ENCODE assay signal across 29 mouse cellular contexts in genomic region chr7:139101286-139101804, GRCm38 (mm10). TPM values are rescaled to one million over a fixed set of nuclear protein-coding genes. Genes with fewer than 3 reads are reported as not detected.
DNase-seq lines count a peak whose midpoint lies in the region; ATAC-seq lines count a peak whose summit lies in the region.
"Had no signal": no experiment of that assay in that cellular context is flagged by ENCODE, and none has a peak within 500 bp of the region (broad histone marks: within the 10 kb centered on the region; RNA-seq: fewer than 3 reads in every experiment).

No protein-coding gene starts in this region.

- no peak for ATAC-seq in hindbrain, embryonic 13.5 days (ENCODE audit: low FRiP score)
- ATAC-seq in hindbrain, embryonic 11.5 days (ENCODE audit: low FRiP score): no peak
- ATAC-seq in midbrain, embryonic 11.5 days (ENCODE audit: low FRiP score): no peak
- no peak for ATAC-seq in midbrain, embryonic 15.5 days (replicated peaks)
- no peak for ATAC-seq in neural tube, embryonic 15.5 days (ENCODE audit: low FRiP score)
- no peak for ATAC-seq in erythroblast, adult 5-6 weeks (replicated peaks; ENCODE audit: low FRiP score, poor library complexity, severe bottlenecking)
- ATAC-seq: forebrain, embryonic 13.5 days; intestine, postnatal 0 days; liver, postnatal 0 days; midbrain, embryonic 13.5 days; Patski had no signal

- 87% methylated on average over 10 of the region's 10 CpGs for WGBS in hindbrain, embryonic 13.5 days
- WGBS in hindbrain, embryonic 11.5 days: 74% methylated on average over 10 of the region's 10 CpGs
- 73% methylated on average over 10 of the region's 10 CpGs for WGBS in midbrain, embryonic 11.5 days
- WGBS in midbrain, embryonic 15.5 days: 78% methylated on average over 10 of the region's 10 CpGs
- 84% methylated on average over 10 of the region's 10 CpGs for WGBS in neural tube, embryonic 15.5 days

- peak overlapping the region; percentile 48 for H3K27ac ChIP-seq in hindbrain, embryonic 13.5 days
- H3K27ac ChIP-seq in hindbrain, embryonic 11.5 days (ENCODE audit: low read depth, low read length): no peak overlapping the region
- H3K27ac ChIP-seq in midbrain, embryonic 11.5 days (ENCODE audit: low read depth, low read length): no peak overlapping the region
- H3K27ac ChIP-seq in midbrain, embryonic 15.5 days: no peak overlapping the region; the same call in 1 of the 2 replicates
- H3K27ac ChIP-seq in neural tube, embryonic 15.5 days (replicated peaks): peak overlapping the region; percentile 45; the same call in 1 of the 2 replicates
- H3K27ac ChIP-seq: forebrain, embryonic 13.5 days; limb, embryonic 13.5 days; midbrain, embryonic 13.5 days; stomach, postnatal 0 days had no signal

- peaks cover 59% of the 10 kb centered on the region for H3K36me3 ChIP-seq in hindbrain, embryonic 13.5 days
- H3K36me3 ChIP-seq in hindbrain, embryonic 11.5 days (ENCODE audit: control insufficient read depth, insufficient read depth, low read length): no peaks in the 10 kb centered on the region
- no peaks in the 10 kb centered on the region; the same call in 1 of the 2 replicates for H3K36me3 ChIP-seq in midbrain, embryonic 11.5 days (ENCODE audit: control insufficient read depth, insufficient read depth, low read length)
- peaks cover 14% of the 10 kb centered on the region for H3K36me3 ChIP-seq in midbrain, embryonic 15.5 days (replicated peaks)
- H3K36me3 ChIP-seq in neural tube, embryonic 15.5 days: peaks cover 45% of the 10 kb centered on the region

- no peaks in the 10 kb centered on the region for H3K9me3 ChIP-seq in hindbrain, embryonic 13.5 days
- no peaks in the 10 kb centered on the region for H3K9me3 ChIP-seq in hindbrain, embryonic 11.5 days (ENCODE audit: control insufficient read depth, low read length)
- no peaks in the 10 kb centered on the region for H3K9me3 ChIP-seq in midbrain, embryonic 11.5 days (ENCODE audit: control insufficient read depth, low read length)
- H3K9me3 ChIP-seq in midbrain, embryonic 15.5 days: no peaks in the 10 kb centered on the region
- H3K9me3 ChIP-seq in neural tube, embryonic 15.5 days (replicated peaks): no peaks in the 10 kb centered on the region
- H3K9me3 ChIP-seq: forebrain, embryonic 13.5 days; limb, embryonic 13.5 days; megakaryocyte, embryonic 14.5 days; midbrain, embryonic 13.5 days had no signal

- no peak overlapping the region for H3K9ac ChIP-seq in hindbrain, embryonic 13.5 days
- H3K9ac ChIP-seq in hindbrain, embryonic 11.5 days (ENCODE audit: low read depth, low read length): no peak overlapping the region
- no peak overlapping the region for H3K9ac ChIP-seq in midbrain, embryonic 11.5 days (ENCODE audit: low read length)
- H3K9ac ChIP-seq in midbrain, embryonic 15.5 days: no peak overlapping the region
- H3K9ac ChIP-seq in neural tube, embryonic 15.5 days (replicated peaks): no peak overlapping the region
- H3K9ac ChIP-seq: forebrain, embryonic 13.5 days; limb, embryonic 13.5 days; liver, postnatal 0 days; midbrain, embryonic 13.5 days had no signal

- H3K27me3 ChIP-seq in hindbrain, embryonic 13.5 days: no peaks in the 10 kb centered on the region
- H3K27me3 ChIP-seq in hindbrain, embryonic 11.5 days (ENCODE audit: control insufficient read depth, insufficient read depth, low read length): no peaks in the 10 kb centered on the region
- H3K27me3 ChIP-seq in midbrain, embryonic 11.5 days (ENCODE audit: control insufficient read depth, insufficient read depth, low read length): no peaks in the 10 kb centered on the region
- no peaks in the 10 kb centered on the region for H3K27me3 ChIP-seq in midbrain, embryonic 15.5 days (replicated peaks)
- no peaks in the 10 kb centered on the region for H3K27me3 ChIP-seq in neural tube, embryonic 15.5 days (replicated peaks)
- H3K27me3 ChIP-seq: forebrain, embryonic 13.5 days; limb, embryonic 13.5 days; midbrain, embryonic 13.5 days had no signal

- DNase-seq in cerebellum, adult 9-10 months: peak; percentile 52
- DNase-seq in cerebellum, postnatal 36 days: no peak
- DNase-seq in hindbrain, embryonic 11.5 days (ENCODE audit: low spot score): no peak
- peak; percentile 67 for DNase-seq in midbrain, embryonic 11.5 days (ENCODE audit: low spot score, missing footprints)
- DNase-seq: adrenal gland, postnatal 10 days; gastrocnemius, postnatal 14 days; kidney, adult 9 months; kidney, postnatal 10 days; liver, postnatal 0 days; lung, postnatal 36 days; right cerebral cortex, postnatal 4 days; thymus, adult 18-20 months; thymus, postnatal 25 days had no signal

- peaks cover 9% of the 10 kb centered on the region; the same call in 1 of the 2 replicates for H3K4me1 ChIP-seq in hindbrain, embryonic 13.5 days (replicated peaks)
- no peaks in the 10 kb centered on the region for H3K4me1 ChIP-seq in hindbrain, embryonic 11.5 days (replicated peaks; ENCODE audit: control insufficient read depth, insufficient read depth, low read length)
- H3K4me1 ChIP-seq in midbrain, embryonic 11.5 days (ENCODE audit: control insufficient read depth, insufficient read depth, low read length): no peaks in the 10 kb centered on the region
- H3K4me1 ChIP-seq in midbrain, embryonic 15.5 days: no peaks in the 10 kb centered on the region
- no peaks in the 10 kb centered on the region for H3K4me1 ChIP-seq in neural tube, embryonic 15.5 days
- H3K4me1 ChIP-seq: forebrain, embryonic 13.5 days; limb, embryonic 13.5 days; megakaryocyte, embryonic 14.5 days had no signal

- H3K4me2 ChIP-seq in hindbrain, embryonic 13.5 days: no peak overlapping the region
- H3K4me2 ChIP-seq in hindbrain, embryonic 11.5 days (replicated peaks; ENCODE audit: low read depth, low read length): no peak overlapping the region
- no peak overlapping the region for H3K4me2 ChIP-seq in midbrain, embryonic 11.5 days
- H3K4me2 ChIP-seq in midbrain, embryonic 15.5 days: no peak overlapping the region
- H3K4me2 ChIP-seq in neural tube, embryonic 15.5 days: no peak overlapping the region
- H3K4me2 ChIP-seq: forebrain, embryonic 13.5 days; limb, embryonic 13.5 days; liver, embryonic 11.5 days; midbrain, embryonic 13.5 days had no signal

- H3K4me3 ChIP-seq in hindbrain, embryonic 13.5 days: no peak overlapping the region
- no peak overlapping the region for H3K4me3 ChIP-seq in hindbrain, embryonic 11.5 days (ENCODE audit: low read depth, low read length)
- H3K4me3 ChIP-seq in midbrain, embryonic 11.5 days (ENCODE audit: low read depth, low read length): no peak overlapping the region
- no peak overlapping the region for H3K4me3 ChIP-seq in midbrain, embryonic 15.5 days
- no peak overlapping the region for H3K4me3 ChIP-seq in neural tube, embryonic 15.5 days (replicated peaks)
- H3K4me3 ChIP-seq: forebrain, embryonic 13.5 days; limb, embryonic 13.5 days; megakaryocyte, embryonic 14.5 days; midbrain, embryonic 13.5 days had no signal

RNA-seq across cellular contexts. Expression of gene Dpysl4, which starts 15.5 kb away (rescaled TPM):
- 265 and 280 TPM in 2 replicates for polyA plus RNA-seq in hindbrain, embryonic 13.5 days (2015; fragmentation: Nextera tagmentation; extraction: Ambion mirVana)
- polyA plus RNA-seq in hindbrain, embryonic 11.5 days (2014; fragmentation: Nextera tagmentation; extraction: Ambion mirVana): 231 and 251 TPM in 2 replicates
- polyA plus RNA-seq in midbrain, embryonic 11.5 days (2014; fragmentation: Nextera tagmentation; extraction: Ambion mirVana): 167 and 179 TPM in 2 replicates
- 186 and 190 TPM in 2 replicates for polyA plus RNA-seq in midbrain, embryonic 15.5 days (2015; fragmentation: Nextera tagmentation; extraction: Ambion mirVana)
- 153 and 181 TPM in 2 replicates for polyA plus RNA-seq in neural tube, embryonic 15.5 days (2015; fragmentation: Nextera tagmentation; extraction: Ambion mirVana)
- not detected in 2 replicates for total RNA-seq in erythroblast, adult 5-6 weeks (2015; ENCODE audit: low replicate concordance)
- total RNA-seq in erythroblast, adult 5-6 weeks (2017; ENCODE audit: low replicate concordance): not detected in 2 replicates
- total RNA-seq: common myeloid progenitor, adult 5-6 weeks; granulocyte monocyte progenitor cell, adult 5-6 weeks; MEL; monocyte, adult 5-6 weeks had no signal
- polyA plus RNA-seq: Patski had no signal

Comparison
In these comparisons a context has a peak if more than half of its experiments do, and no peak if none do; other contexts are left out.
1. DNase-seq: peak in cerebellum, adult 9-10 months (single experiment) and midbrain, embryonic 11.5 days (single experiment); none in cerebellum, postnatal 36 days (0 of 2) and hindbrain, embryonic 11.5 days (single experiment).
2. H3K27ac ChIP-seq: peak in hindbrain, embryonic 13.5 days (single experiment) and neural tube, embryonic 15.5 days (single experiment); none in hindbrain, embryonic 11.5 days (single experiment), midbrain, embryonic 11.5 days (single experiment) and midbrain, embryonic 15.5 days (single experiment).